Mouse (Mus musculus) thymus, adult 18-20 months (tissue): ENCODE measurements around the gene Sec23ip.
"Not testable (repeated sequence)": the region's sequence is repeated elsewhere in the genome, so short reads cannot be mapped to it uniquely, and the experiment has no call there.

Experiments used
- DNase-seq, 2 experiments: peaks; one replicate each; pipeline ENCODE4 v3.0.0; 2022; ENCODE audit warnings: mixed read lengths in 2 of 2

Gene Sec23ip

GRCm38 (mm10) chr7:128744684-128745485, at the start of gene Sec23ip:
Gene Sec23ip, plus strand, starts transcription at chr7:128744943.
- DNase-seq = peak; percentile 95 to 97

GRCm38 (mm10) chr7:128699959-128700358, 44.8 kb upstream of the Sec23ip start:
- DNase-seq = not testable (repeated sequence)

GRCm38 (mm10) chr7:128705735-128706134, 39.0 kb upstream of the Sec23ip start:
- DNase-seq = peak; percentile 16 to 41

- DNase-seq = no peak
Measured at GRCm38 (mm10) chr7:128717991-128718390, 26.8 kb upstream of the Sec23ip start.

- peak; percentile 39 to 67 for DNase-seq
Measured at GRCm38 (mm10) chr7:128724761-128725160, 20.0 kb upstream of the Sec23ip start.

- no peak for DNase-seq
Measured at GRCm38 (mm10) chr7:128725189-128725588, 19.6 kb upstream of the Sec23ip start.

GRCm38 (mm10) chr7:128726999-128727398, 17.7 kb upstream of the Sec23ip start:
- DNase-seq = no peak

- no peak for DNase-seq
Measured at GRCm38 (mm10) chr7:128727701-128728100, 17.0 kb upstream of the Sec23ip start.

GRCm38 (mm10) chr7:128728738-128729137, 16.0 kb upstream of the Sec23ip start:
- no peak for DNase-seq

- DNase-seq = no peak
Measured at GRCm38 (mm10) chr7:128731585-128731984, 13.2 kb upstream of the Sec23ip start.

- no peak for DNase-seq
Measured at GRCm38 (mm10) chr7:128738041-128738440, 6.7 kb upstream of the Sec23ip start.

- DNase-seq = no peak
Measured at GRCm38 (mm10) chr7:128739116-128739461, 5.7 kb upstream of the Sec23ip start.

- DNase-seq = peak; percentile 44 to 63
Measured at GRCm38 (mm10) chr7:128739462-128740277, 5.1 kb upstream of the Sec23ip start.

- DNase-seq = peak; percentile 94 to 95
Measured at GRCm38 (mm10) chr7:128740334-128740733, 4.4 kb upstream of the Sec23ip start, which contains the start of gene Mcmbp. Gene Mcmbp, minus strand, starts transcription at chr7:128740495.

- DNase-seq = no peak
Measured at GRCm38 (mm10) chr7:128743898-128744297, 845 bp upstream of the Sec23ip start.

GRCm38 (mm10) chr7:128746151-128746550, 1.4 kb downstream of the Sec23ip start:
- DNase-seq = no peak

GRCm38 (mm10) chr7:128748758-128749157, 4.0 kb downstream of the Sec23ip start:
- no peak for DNase-seq

- DNase-seq = no peak
Measured at GRCm38 (mm10) chr7:128750296-128750695, 5.6 kb downstream of the Sec23ip start.

GRCm38 (mm10) chr7:128752012-128752411, 7.3 kb downstream of the Sec23ip start:
- DNase-seq = no peak

GRCm38 (mm10) chr7:128755396-128755795, 10.7 kb downstream of the Sec23ip start:
- DNase-seq = no peak

- DNase-seq = no peak
Measured at GRCm38 (mm10) chr7:128758948-128759347, 14.2 kb downstream of the Sec23ip start.

- DNase-seq = no peak
Measured at GRCm38 (mm10) chr7:128766696-128767095, 22.0 kb downstream of the Sec23ip start.

GRCm38 (mm10) chr7:128777201-128777600, 32.5 kb downstream of the Sec23ip start:
- DNase-seq = no peak

- no peak for DNase-seq
Measured at GRCm38 (mm10) chr7:128779305-128779704, 34.6 kb downstream of the Sec23ip start.
